Mouse (Mus musculus): Measurements from ENCODE around the gene Chaf1b.

GRCm38 (mm10) chr16:93934588-93934987 is 50.9 kb downstream of the Chaf1b start:
- no peak for TF ChIP-seq CTCF (IDR thresholded peaks at IDR 0.05; ENCODE audit: low read depth)
- TF ChIP-seq EP300 (IDR thresholded peaks at IDR 0.05; ENCODE audit: low read depth), result no peak

Measured in heart, postnatal 0 days (tissue).